Mouse (Mus musculus): ENCODE data around the gene Sema4g.

GRCm38 (mm10) chr19:45025937-45026568 lies 37.2 kb downstream of the Sema4g start:
- TF ChIP-seq CTCF (IDR thresholded peaks at IDR 0.05; ENCODE audit: control insufficient read depth, insufficient read depth, low read length) = no peak
- no peak for TF ChIP-seq POLR2A (IDR thresholded peaks at IDR 0.05; ENCODE audit: borderline replicate concordance, control insufficient read depth, low read depth, low read length)
